Mouse (Mus musculus): ENCODE results near the gene Hist1h2br. TPM values are rescaled to one million over a fixed set of nuclear protein-coding genes. Genes with fewer than 3 reads are reported as not detected.
A peak's percentile ranks its signal among the peaks of the same experiment; 100 is the strongest.
"Not testable (repeated sequence)": the region's sequence is repeated elsewhere in the genome, so short reads cannot be mapped to it uniquely, and the experiment has no call there.

The Hist1h2br gene
- total RNA-seq, 2 experiments from 2014 or later: 19.2 to 22.2 TPM

- DNase-seq: not testable (repeated sequence)
These were observed 1.8 kb upstream of the Hist1h2br start, which contains the start of gene Hist1h4n for GRCm38 (mm10) chr13:21831418-21832394. Hist1h4n (minus strand) TSS chr13:21832196.

GRCm38 (mm10) chr13:21840508-21840907, 7.0 kb downstream of the Hist1h2br start:
- intact Hi-C loops (cut with DNase I); DNase-seq: not testable (repeated sequence)

More at GRCm38 (mm10) chr13:21831418-21832394, 1.8 kb upstream of the Hist1h2br start, which contains the start of gene Hist1h4n:
- intact Hi-C loops (cut with DNase I): not testable (repeated sequence)

GRCm38 (mm10) chr13:21846356-21846755, 12.8 kb downstream of the Hist1h2br start:
- intact Hi-C loops (cut with DNase I): not testable (repeated sequence)

GRCm38 (mm10) chr13:21847883-21848282, 14.3 kb downstream of the Hist1h2br start:
- DNase-seq: no peak
- intact Hi-C loops (cut with DNase I): no loop called here

More at GRCm38 (mm10) chr13:21846356-21846755, 12.8 kb downstream of the Hist1h2br start:
- DNase-seq: not testable (repeated sequence)

- intact Hi-C loops (cut with DNase I): loop anchor here (10.0 kb wide), 2 partner anchors 136 to 174 kb away; partner anchors contain the start of genes Hist1h2ai, Hist1h2bl and Hist1h3h
These were observed 17.2 kb downstream of the Hist1h2br start for GRCm38 (mm10) chr13:21850696-21851095.

GRCm38 (mm10) chr13:21852215-21852945, 18.8 kb downstream of the Hist1h2br start:
- DNase-seq: peak in 1 of 2 experiments; percentile 19
- intact Hi-C loops (cut with DNase I): loop anchor here (10.0 kb wide), 2 partner anchors 138 to 172 kb away; partner anchors contain the start of genes Hist1h2ai, Hist1h2bl and Hist1h3h

More at GRCm38 (mm10) chr13:21850696-21851095, 17.2 kb downstream of the Hist1h2br start:
- not testable (repeated sequence) for DNase-seq

- peak; percentile 30 to 35 for DNase-seq
- intact Hi-C loops (cut with DNase I): loop anchor here (10.0 kb wide), 2 partner anchors 140 to 170 kb away; partner anchors contain the start of genes Hist1h2ai, Hist1h2bl and Hist1h3h
These were observed 21.6 kb downstream of the Hist1h2br start for GRCm38 (mm10) chr13:21855146-21855545.

GRCm38 (mm10) chr13:21855698-21856162, 22.2 kb downstream of the Hist1h2br start:
- DNase-seq: no peak
- intact Hi-C loops (cut with DNase I): loop anchor here (10.0 kb wide), 2 partner anchors 141 to 169 kb away; partner anchors contain the start of genes Hist1h2ai, Hist1h2bl and Hist1h3h

- DNase-seq: no peak
- intact Hi-C loops (cut with DNase I): no loop called here
These were observed 28.1 kb downstream of the Hist1h2br start for GRCm38 (mm10) chr13:21861608-21862007.

- intact Hi-C loops (cut with DNase I); DNase-seq: not testable (repeated sequence)
These were observed 32.0 kb downstream of the Hist1h2br start for GRCm38 (mm10) chr13:21865503-21865902.

GRCm38 (mm10) chr13:21880735-21881134, 47.2 kb downstream of the Hist1h2br start:
- intact Hi-C loops (cut with DNase I): no loop called here
- DNase-seq: no peak

- no peak for DNase-seq
These were observed 48.5 kb downstream of the Hist1h2br start for GRCm38 (mm10) chr13:21881878-21882669.

GRCm38 (mm10) chr13:21882760-21883405, 49.3 kb downstream of the Hist1h2br start:
- intact Hi-C loops (cut with DNase I): no loop called here
- DNase-seq: no peak

More at GRCm38 (mm10) chr13:21881878-21882669, 48.5 kb downstream of the Hist1h2br start:
- intact Hi-C loops (cut with DNase I): no loop called here

GRCm38 (mm10) chr13:21883407-21883806, 49.9 kb downstream of the Hist1h2br start:
- no peak for DNase-seq
- intact Hi-C loops (cut with DNase I): no loop called here

- intact Hi-C loops (cut with DNase I): no loop called here
- DNase-seq: no peak
These were observed 51.0 kb downstream of the Hist1h2br start for GRCm38 (mm10) chr13:21884586-21884985.
